Mouse (Mus musculus) stomach, postnatal 0 days (tissue): ENCODE results near the gene Klf12. TPM values are rescaled to one million over a fixed set of nuclear protein-coding genes. Genes with fewer than 3 reads are reported as not detected.
"Not testable (repeated sequence)": the region's sequence is repeated elsewhere in the genome, so short reads cannot be mapped to it uniquely, and the experiment has no call there.

Experiments
- ATAC-seq: fragments of 200-750 bp; cut with Nextera tagmentation; 2 replicates; pipeline ENCODE4 v1.8.0; 2017; ENCODE audit not compliant: low FRiP score, low TSS enrichment
- DNase-seq: peaks from one replicate; pipeline ENCODE4 v3.0.0-alpha.2; 2016; ENCODE audit warnings: low spot score
- H3K27ac ChIP-seq: fragments of 300-500 bp; sonication (generic); replicated peaks from 2 replicates; pipeline ENCODE4 v1.5.1; 2014; ENCODE audit warnings: mild to moderate bottlenecking, control low read depth
- H3K27me3 ChIP-seq: fragments of 300-500 bp; sonication (generic); 2 replicates; pipeline ENCODE4 v1.6.1; 2014; ENCODE audit warnings: low read length; ENCODE audit not compliant: control insufficient read depth, insufficient read depth
- H3K36me3 ChIP-seq: fragments of 300-500 bp; sonication (generic); 2 replicates; pipeline ENCODE4 v1.6.1; 2014; ENCODE audit warnings: low read length, mixed read lengths; ENCODE audit not compliant: control insufficient read depth, insufficient read depth
- H3K4me1 ChIP-seq: fragments of 300-500 bp; sonication (generic); replicated peaks from 2 replicates; pipeline ENCODE4 v1.6.1; 2014; ENCODE audit warnings: antibody characterized with exemption; ENCODE audit not compliant: control insufficient read depth, insufficient read depth
- H3K4me2 ChIP-seq: fragments of 300-500 bp; sonication (generic); replicated peaks from 2 replicates; pipeline ENCODE4 v1.6.1; 2014; ENCODE audit warnings: low read depth, mild to moderate bottlenecking, control low read depth, moderate library complexity
- H3K4me3 ChIP-seq: fragments of 300-500 bp; sonication (generic); 2 replicates; pipeline ENCODE4 v1.5.1; 2014; ENCODE audit warnings: low read depth, low read length, control low read depth
- H3K9ac ChIP-seq: fragments of 300-500 bp; sonication (generic); 2 replicates; pipeline ENCODE4 v1.6.1; 2014; ENCODE audit warnings: mild to moderate bottlenecking, low read length, control low read depth, mixed read lengths
- H3K9me3 ChIP-seq: fragments of 300-500 bp; sonication (generic); 2 replicates; pipeline ENCODE4 v1.6.1; 2016; ENCODE audit warnings: low read length; ENCODE audit not compliant: control insufficient read depth
- CTCF ChIP-seq: IDR thresholded peaks from 2 replicates; pipeline ENCODE4 v1.5.1; 2016; ENCODE audit warnings: antibody characterized with exemption, low read depth, mild to moderate bottlenecking, moderate library complexity
- EP300 ChIP-seq: optimal IDR thresholded peaks from 2 replicates; pipeline ENCODE3; 2016; ENCODE audit warnings: antibody characterized with exemption
- WGBS: fragments of 180-500 bp; shearing (Covaris S2); extraction: QIAGEN DNeasy Blood & Tissue Kit; methylation state at CpG from one replicate; pipeline ENCODE4 v1.1.7; 2014; 5-methylcytosine and 5-hydroxymethylcytosine counted together
- polyA plus RNA-seq: library from polyadenylated mRNA; unstranded; fragments of >200 nt; fragmentation: Nextera tagmentation; extraction: Ambion mirVana; gene quantifications from 2 replicates; pipeline ENCODE4 v1.2.1, GENCODE M21; 2015

Klf12 gene
- polyA plus RNA-seq, 1 experiment from 2014 or later, result 3.8 TPM

DNA sequence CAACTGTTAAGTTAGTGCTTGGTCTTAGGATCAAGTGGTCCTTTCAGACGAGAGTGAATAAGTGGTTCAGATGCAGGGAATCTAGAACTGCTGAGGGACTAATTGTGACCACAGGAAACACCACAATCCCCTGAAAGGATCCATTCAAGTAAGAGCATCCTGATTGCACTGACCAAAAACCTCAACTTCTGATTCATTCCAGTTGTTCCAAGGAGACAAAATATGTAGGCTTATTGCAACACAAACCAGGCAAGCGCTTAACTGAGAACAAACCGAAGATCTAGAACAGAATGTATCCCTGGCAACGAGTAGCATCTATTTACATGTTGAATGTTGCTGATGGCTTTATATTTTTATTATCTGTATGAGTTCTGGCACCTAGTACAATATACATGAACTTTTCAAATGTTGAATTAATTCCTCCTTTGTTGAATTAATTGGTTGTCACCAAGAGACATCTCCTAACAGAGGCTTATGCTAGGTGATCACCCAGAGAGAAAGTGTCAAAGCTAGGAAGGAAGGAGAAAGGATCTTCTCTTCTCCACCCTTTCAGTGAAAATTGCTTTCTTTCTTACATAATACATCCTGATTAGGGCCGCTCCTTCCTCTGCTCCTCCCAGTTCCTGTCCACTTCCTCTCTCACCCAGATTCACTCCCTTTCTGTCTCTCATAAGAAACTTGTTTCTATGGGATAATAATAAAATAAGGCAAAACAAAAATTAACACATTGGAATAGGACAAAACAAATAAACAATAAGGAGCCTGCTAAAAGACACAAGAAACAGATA, 407.5 kb downstream of the Klf12 start:
- H3K9me3 ChIP-seq, result no peaks in the 10 kb centered on the region
- DNase-seq, result no peak
- no peak overlapping the region for H3K27ac ChIP-seq
- no peak for TF ChIP-seq CTCF
- TF ChIP-seq EP300, result no peak
- H3K9ac ChIP-seq, result no peak overlapping the region
- no peak overlapping the region for H3K4me2 ChIP-seq
- 81% methylated on average over 5 of the region's 5 CpGs for WGBS
- no peaks in the 10 kb centered on the region for H3K4me1 ChIP-seq
- H3K4me3 ChIP-seq, result no peak overlapping the region
- ATAC-seq, result 0 out of 2 replicates have a peak, but pooled peaks have one; percentile 35
- no peaks in the 10 kb centered on the region for H3K36me3 ChIP-seq
- no peaks in the 10 kb centered on the region for H3K27me3 ChIP-seq

DNA sequence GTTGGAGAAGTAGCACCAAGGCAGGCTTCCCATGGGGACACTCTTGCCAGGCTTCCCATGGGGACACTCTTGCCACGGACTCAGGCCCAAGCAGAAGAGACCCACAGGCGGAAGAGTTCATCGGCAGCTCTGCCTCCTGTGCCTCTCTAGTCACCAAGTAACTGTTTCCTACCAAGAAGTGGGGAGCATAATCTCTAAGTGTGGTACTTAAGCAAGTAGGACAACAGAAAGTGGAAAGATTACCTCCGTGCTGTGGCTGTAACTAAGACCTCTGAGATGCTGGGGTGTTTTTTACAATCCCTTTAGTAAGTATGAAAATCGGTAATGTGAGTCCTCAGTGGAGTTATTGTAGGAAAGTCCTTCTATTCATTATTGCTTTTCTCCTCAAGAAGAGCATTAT, 410.8 kb downstream of the Klf12 start:
- DNase-seq (no peak), ATAC-seq (no peak)
- TF ChIP-seq CTCF (no peak), EP300 (no peak)
- no peak overlapping the region for H3K4me2 ChIP-seq
- H3K27me3 ChIP-seq, result no peaks in the 10 kb centered on the region
- H3K9ac ChIP-seq, result no peak overlapping the region
- H3K4me3 ChIP-seq, result no peak overlapping the region
- 87% methylated on average over 5 of the region's 5 CpGs for WGBS
- H3K27ac ChIP-seq, result no peak overlapping the region
- no peaks in the 10 kb centered on the region for H3K36me3 ChIP-seq
- no peaks in the 10 kb centered on the region for H3K9me3 ChIP-seq
- H3K4me1 ChIP-seq, result no peaks in the 10 kb centered on the region

DNA sequence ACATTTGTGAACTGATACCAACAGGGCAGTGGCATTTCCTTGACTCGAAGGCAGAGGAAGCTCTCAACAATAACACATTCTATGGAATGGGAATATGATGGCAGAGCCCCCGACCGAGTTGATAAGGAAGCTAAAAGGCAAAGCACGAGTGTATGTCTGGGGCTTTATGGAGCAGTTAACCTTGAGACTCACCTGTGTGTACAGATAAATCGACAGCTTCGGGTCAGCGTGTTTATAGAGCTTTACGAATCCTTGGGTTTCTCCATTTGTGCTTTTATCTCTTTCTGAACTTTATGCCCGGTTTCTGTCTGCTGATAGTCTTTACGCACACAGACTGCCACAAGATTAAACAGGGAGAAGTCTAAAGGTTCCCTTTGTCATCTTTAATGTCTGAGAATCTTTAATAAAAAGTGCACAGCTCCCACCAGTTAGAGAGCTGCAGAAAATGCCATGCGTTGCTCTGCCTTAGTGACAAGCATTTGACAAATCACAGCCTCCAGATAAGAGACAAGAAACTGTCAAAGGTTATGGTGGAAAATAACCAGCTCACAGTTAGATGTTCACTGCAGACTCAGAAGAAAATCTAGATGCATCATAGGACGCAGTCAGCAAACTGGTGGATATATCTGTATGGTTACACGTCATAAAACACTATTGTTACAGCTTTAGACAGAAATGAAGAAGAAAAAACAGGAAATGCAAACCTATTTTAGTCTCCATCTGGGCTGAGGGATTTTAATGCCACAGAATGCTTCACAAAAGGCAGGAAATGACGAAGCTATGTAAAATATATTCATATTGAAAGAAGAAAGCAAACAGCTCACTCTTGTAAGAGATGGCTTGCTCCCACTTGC, 428.1 kb downstream of the Klf12 start:
- no peaks in the 10 kb centered on the region for H3K4me1 ChIP-seq
- H3K4me3 ChIP-seq, result no peak overlapping the region
- H3K9me3 ChIP-seq, result no peaks in the 10 kb centered on the region
- no peak for ATAC-seq
- TF ChIP-seq EP300 (no peak), CTCF (no peak)
- no peak for DNase-seq
- WGBS, result 32% methylated on average over 14 of the region's 14 CpGs
- H3K36me3 ChIP-seq, result no peaks in the 10 kb centered on the region
- no peaks in the 10 kb centered on the region for H3K27me3 ChIP-seq
- no peak overlapping the region for H3K27ac ChIP-seq
- H3K9ac ChIP-seq, result no peak overlapping the region
- H3K4me2 ChIP-seq, result no peak overlapping the region

DNA sequence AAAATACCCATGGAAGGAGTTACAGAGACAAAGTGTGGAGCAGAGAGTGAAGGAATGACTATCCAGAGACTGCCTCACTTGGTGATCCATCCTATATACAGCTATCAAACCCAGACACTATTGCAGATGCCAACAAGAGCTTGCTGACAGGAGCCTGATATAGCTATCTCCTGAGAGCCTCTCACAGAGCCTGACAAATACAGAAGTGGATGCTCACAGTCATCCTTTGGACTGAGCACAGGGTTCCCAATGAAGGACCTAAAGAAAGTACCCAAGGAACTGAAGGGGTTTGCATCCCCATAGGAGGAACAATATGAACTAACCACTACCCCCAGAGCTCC, 430.0 kb downstream of the Klf12 start:
- H3K9ac ChIP-seq, H3K36me3 ChIP-seq, DNase-seq, H3K4me1 ChIP-seq, H3K9me3 ChIP-seq, H3K4me2 ChIP-seq, H3K27me3 ChIP-seq, H3K27ac ChIP-seq, ATAC-seq, H3K4me3 ChIP-seq: not testable (repeated sequence)

DNA sequence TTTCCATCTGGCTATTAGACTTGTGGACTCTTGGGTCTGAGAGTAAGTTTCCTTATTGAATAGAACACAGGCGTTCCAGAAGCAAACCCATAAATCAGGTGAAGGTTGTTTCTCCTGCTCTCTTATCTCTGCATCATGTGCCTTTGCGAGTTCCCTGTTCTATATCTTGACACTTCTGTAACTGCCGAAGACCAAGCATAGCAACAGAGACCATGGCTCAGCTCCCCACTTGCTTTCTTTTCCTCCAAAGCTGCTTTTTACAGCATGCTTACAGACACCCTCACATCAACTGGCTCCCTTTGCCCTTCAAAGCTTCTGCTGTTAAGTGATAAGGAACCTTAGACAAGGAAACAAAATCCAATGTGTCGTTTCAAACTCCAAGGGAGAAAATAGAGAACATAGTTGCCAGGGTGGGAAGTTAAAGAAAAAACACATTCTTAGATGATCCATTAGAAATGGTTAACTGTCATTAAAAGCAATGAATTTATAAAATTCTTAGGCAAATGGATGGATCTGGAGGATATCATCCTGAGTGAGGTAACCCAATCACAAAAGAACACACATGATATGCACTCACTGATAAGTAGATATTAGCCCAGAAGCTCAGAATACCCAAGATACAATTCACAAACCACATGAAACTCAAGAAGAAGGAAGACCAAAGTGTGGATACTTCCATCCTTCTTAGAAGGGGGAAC, 430.6 kb downstream of the Klf12 start:
- WGBS, result 47% methylated on average over 4 of the region's 4 CpGs
- not testable (repeated sequence) for H3K27me3 ChIP-seq, H3K27ac ChIP-seq, H3K36me3 ChIP-seq, H3K4me2 ChIP-seq, H3K4me1 ChIP-seq, ATAC-seq, H3K4me3 ChIP-seq, H3K9me3 ChIP-seq, DNase-seq, H3K9ac ChIP-seq

DNA sequence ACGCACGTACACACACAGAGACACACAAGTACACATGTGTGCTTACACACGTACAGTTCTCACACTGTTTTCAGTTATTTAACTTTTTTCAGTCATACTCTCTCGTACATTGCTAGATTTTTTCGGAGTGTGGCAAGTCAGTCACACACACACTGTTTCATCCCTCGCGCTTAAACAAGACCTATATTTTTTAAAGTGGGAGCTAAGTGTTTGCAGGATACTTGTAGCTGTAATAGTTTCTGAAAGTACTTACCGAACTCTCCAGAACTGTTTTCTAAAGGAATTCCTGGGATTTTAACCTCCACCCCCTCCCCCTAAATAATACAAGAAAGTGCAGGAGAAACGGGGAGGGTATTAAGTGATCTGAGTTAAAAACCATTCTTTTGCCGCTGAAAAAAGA, 434.1 kb downstream of the Klf12 start:
- H3K4me2 ChIP-seq, result no peak overlapping the region
- no peak for DNase-seq
- H3K4me3 ChIP-seq, result no peak overlapping the region
- no peaks in the 10 kb centered on the region for H3K36me3 ChIP-seq
- H3K27ac ChIP-seq, result no peak overlapping the region
- H3K9ac ChIP-seq, result no peak overlapping the region
- WGBS, result 80% methylated on average over 10 of the region's 10 CpGs
- H3K27me3 ChIP-seq, result no peaks in the 10 kb centered on the region
- H3K4me1 ChIP-seq, result no peaks in the 10 kb centered on the region
- TF ChIP-seq CTCF (no peak), EP300 (no peak)
- H3K9me3 ChIP-seq, result no peaks in the 10 kb centered on the region
- no peak for ATAC-seq
